Mouse (Mus musculus): ENCODE data around the gene Ltbp1.

The Ltbp1 gene

GRCm38 (mm10) chr17:75004820-75005219 lies 548 bp upstream of the Ltbp1 start:
- peak; percentile 32 to 45 for DNase-seq (ENCODE audit: low spot score in 2 of 2)

- DNase-seq (ENCODE audit: low spot score in 2 of 2), result no peak
Measured at GRCm38 (mm10) chr17:75005685-75006680, 615 bp downstream of the Ltbp1 start.

- DNase-seq (ENCODE audit: low spot score in 2 of 2), result no peak
Measured at GRCm38 (mm10) chr17:75010955-75011354, 5.6 kb downstream of the Ltbp1 start.

GRCm38 (mm10) chr17:75013211-75013610 lies 7.8 kb downstream of the Ltbp1 start:
- no peak for DNase-seq (ENCODE audit: low spot score in 2 of 2)

GRCm38 (mm10) chr17:75013868-75014267 lies 8.5 kb downstream of the Ltbp1 start:
- DNase-seq (ENCODE audit: low spot score in 2 of 2), result peak in 1 of 2 experiments; percentile 26

GRCm38 (mm10) chr17:75014601-75015356 lies 9.4 kb downstream of the Ltbp1 start:
- DNase-seq (ENCODE audit: low spot score in 2 of 2), result no peak

- no peak for DNase-seq (ENCODE audit: low spot score in 2 of 2)
Measured at GRCm38 (mm10) chr17:75015546-75015945, 10.2 kb downstream of the Ltbp1 start.

GRCm38 (mm10) chr17:75017423-75017822 lies 12.1 kb downstream of the Ltbp1 start:
- DNase-seq (ENCODE audit: low spot score in 2 of 2), result no peak

- DNase-seq (ENCODE audit: low spot score in 2 of 2), result no peak
Measured at GRCm38 (mm10) chr17:75018142-75018541, 12.8 kb downstream of the Ltbp1 start.

GRCm38 (mm10) chr17:75020026-75020425 lies 14.7 kb downstream of the Ltbp1 start:
- DNase-seq (ENCODE audit: low spot score in 2 of 2), result no peak

GRCm38 (mm10) chr17:75020619-75021018 lies 15.3 kb downstream of the Ltbp1 start:
- no peak for DNase-seq (ENCODE audit: low spot score in 2 of 2)

GRCm38 (mm10) chr17:75027358-75028131 lies 22.2 kb downstream of the Ltbp1 start:
- DNase-seq (ENCODE audit: low spot score in 2 of 2), result peak in 1 of 2 experiments; percentile 10

GRCm38 (mm10) chr17:75033356-75033755 lies 28.0 kb downstream of the Ltbp1 start:
- DNase-seq (ENCODE audit: low spot score in 2 of 2), result no peak

GRCm38 (mm10) chr17:75033872-75034615 lies 28.7 kb downstream of the Ltbp1 start:
- no peak for DNase-seq (ENCODE audit: low spot score in 2 of 2)

- DNase-seq (ENCODE audit: low spot score in 2 of 2), result no peak
Measured at GRCm38 (mm10) chr17:75036881-75037280, 31.5 kb downstream of the Ltbp1 start.

GRCm38 (mm10) chr17:75039017-75039416 lies 33.6 kb downstream of the Ltbp1 start:
- no peak for DNase-seq (ENCODE audit: low spot score in 2 of 2)

- no peak for DNase-seq (ENCODE audit: low spot score in 2 of 2)
Measured at GRCm38 (mm10) chr17:75049366-75049969, 44.1 kb downstream of the Ltbp1 start.

GRCm38 (mm10) chr17:75051440-75051925 lies 46.1 kb downstream of the Ltbp1 start:
- DNase-seq (ENCODE audit: low spot score in 2 of 2), result no peak

GRCm38 (mm10) chr17:75055235-75055634 lies 49.9 kb downstream of the Ltbp1 start:
- no peak for DNase-seq (ENCODE audit: low spot score in 2 of 2)

- no peak for DNase-seq (ENCODE audit: low spot score in 2 of 2)
Measured at GRCm38 (mm10) chr17:75055961-75056360, 50.6 kb downstream of the Ltbp1 start.

All from right cerebral cortex, postnatal 36 days (tissue).